Mouse (Mus musculus) neural tube, embryonic 14.5 days (tissue): ENCODE data around the gene Igsf21. TPM values are rescaled to one million over a fixed set of nuclear protein-coding genes. Genes with fewer than 3 reads are reported as not detected.

Experiments
- ATAC-seq: fragments of 200-750 bp; cut with Nextera tagmentation; 2 replicates; pipeline ENCODE4 v1.8.0; 2017; ENCODE audit warnings: low read depth, mild to moderate bottlenecking, moderate TSS enrichment, moderate library complexity
- H3K27ac ChIP-seq: fragments of 300-500 bp; sonication (generic); 2 replicates; pipeline ENCODE4 v1.5.1; 2014; ENCODE audit warnings: low read depth, mild to moderate bottlenecking, control low read depth, low read length, moderate library complexity, mixed read lengths
- H3K27me3 ChIP-seq: fragments of 300-500 bp; sonication (generic); 2 replicates; pipeline ENCODE4 v1.6.1; 2014; ENCODE audit warnings: low read length; ENCODE audit not compliant: control insufficient read depth, insufficient read depth
- H3K36me3 ChIP-seq: fragments of 300-500 bp; sonication (generic); 2 replicates; pipeline ENCODE4 v1.6.1; 2014; ENCODE audit warnings: low read length, mixed read lengths; ENCODE audit not compliant: control insufficient read depth, insufficient read depth
- H3K4me1 ChIP-seq: fragments of 300-500 bp; sonication (generic); 2 replicates; pipeline ENCODE4 v1.6.1; 2014; ENCODE audit warnings: low read length; ENCODE audit not compliant: control insufficient read depth, insufficient read depth
- H3K4me2 ChIP-seq: fragments of 300-500 bp; sonication (generic); 2 replicates; pipeline ENCODE4 v1.6.1; 2014; ENCODE audit warnings: mild to moderate bottlenecking, low read depth, low read length, control low read depth
- H3K4me3 ChIP-seq: fragments of 300-500 bp; sonication (generic); 2 replicates; pipeline ENCODE4 v1.5.1; 2014; ENCODE audit warnings: low read depth, low read length, control low read depth, mixed read lengths
- H3K9ac ChIP-seq: fragments of 300-500 bp; sonication (generic); replicated peaks from 2 replicates; pipeline ENCODE4 v1.6.1; 2014; ENCODE audit warnings: low read depth, mild to moderate bottlenecking, control low read depth, low read length, mixed read lengths
- H3K9me3 ChIP-seq: fragments of 300-500 bp; sonication (generic); 2 replicates; pipeline ENCODE4 v1.6.1; 2016; ENCODE audit warnings: low read length; ENCODE audit not compliant: control insufficient read depth
- WGBS: fragments of 180-500 bp; shearing (Covaris S2); extraction: QIAGEN DNeasy Blood & Tissue Kit; methylation state at CpG from one replicate; pipeline ENCODE4 v1.1.7; 2014; 5-methylcytosine and 5-hydroxymethylcytosine counted together
- polyA plus RNA-seq: library from polyadenylated mRNA; unstranded; fragments of >200 nt; fragmentation: Nextera tagmentation; extraction: Ambion mirVana; gene quantifications from 2 replicates; pipeline ENCODE4 v1.2.1, GENCODE M21; 2014

The Igsf21 gene
- polyA plus RNA-seq, 1 experiment from 2014 or later: 95.1 TPM

GRCm38 (mm10) chr4:140243231-140243630, 3.4 kb downstream of the Igsf21 start:
- no peak overlapping the region for H3K9ac ChIP-seq
- peak overlapping the region; percentile 69; the same call in 1 of the 2 replicates for H3K4me2 ChIP-seq
- H3K36me3 ChIP-seq: no peaks in the 10 kb centered on the region
- H3K27me3 ChIP-seq: peaks cover 12% of the 10 kb centered on the region
- no peak for ATAC-seq
- H3K4me3 ChIP-seq: no peak overlapping the region
- H3K9me3 ChIP-seq: no peaks in the 10 kb centered on the region
- H3K4me1 ChIP-seq: peaks cover 28% of the 10 kb centered on the region
- whole genome bisulfite sequencing: 21% methylated on average over 16 of the region's 16 CpGs
- no peak overlapping the region for H3K27ac ChIP-seq

DNA sequence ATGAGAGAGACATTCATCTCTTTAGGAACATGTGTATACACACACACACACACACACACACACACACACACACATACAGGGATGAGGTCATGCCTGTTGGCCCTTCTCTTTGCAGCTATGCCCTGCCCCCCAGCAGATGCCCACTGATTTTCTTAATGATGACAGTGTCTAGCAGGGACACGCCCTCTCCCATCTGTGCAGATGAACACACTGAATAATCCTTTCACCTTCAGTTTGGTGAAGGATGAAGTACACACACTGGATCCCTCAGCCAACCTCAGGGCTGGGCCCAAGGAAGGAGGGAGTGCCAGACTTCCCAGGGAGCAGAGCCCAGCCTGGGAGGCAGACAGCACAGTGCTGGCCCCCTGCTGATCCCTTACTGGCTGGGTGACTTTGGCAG, 4.3 kb downstream of the Igsf21 start:
- Histone ChIP-seq H3K9me3 (no peaks in the 10 kb centered on the region), H3K36me3 (no peaks in the 10 kb centered on the region), H3K9ac (no peak overlapping the region), H3K4me1 (peaks cover 30% of the 10 kb centered on the region), H3K4me2 (no peak overlapping the region), H3K27ac (no peak overlapping the region), H3K27me3 (peaks cover 6% of the 10 kb centered on the region; the same call in 1 of the 2 replicates), H3K4me3 (no peak overlapping the region)
- 33% methylated on average over 1 of the region's 1 CpGs for WGBS
- ATAC-seq: no peak

- H3K9ac ChIP-seq: peak overlapping the region; percentile 32; the same call in 1 of the 2 replicates
- H3K4me2 ChIP-seq: no peak overlapping the region
- H3K4me1 ChIP-seq: peaks cover 14% of the 10 kb centered on the region
- 10% methylated on average over 10 of the region's 10 CpGs for WGBS
- no peak overlapping the region for H3K27ac ChIP-seq
- ATAC-seq: 0 out of 2 replicates have a peak, but pooled peaks have one; percentile 41
- no peaks in the 10 kb centered on the region for H3K9me3 ChIP-seq
- H3K4me3 ChIP-seq: no peak overlapping the region
- H3K36me3 ChIP-seq: no peaks in the 10 kb centered on the region
- no peaks in the 10 kb centered on the region for H3K27me3 ChIP-seq
These were observed 9.3 kb downstream of the Igsf21 start for GRCm38 (mm10) chr4:140237305-140237741.

DNA sequence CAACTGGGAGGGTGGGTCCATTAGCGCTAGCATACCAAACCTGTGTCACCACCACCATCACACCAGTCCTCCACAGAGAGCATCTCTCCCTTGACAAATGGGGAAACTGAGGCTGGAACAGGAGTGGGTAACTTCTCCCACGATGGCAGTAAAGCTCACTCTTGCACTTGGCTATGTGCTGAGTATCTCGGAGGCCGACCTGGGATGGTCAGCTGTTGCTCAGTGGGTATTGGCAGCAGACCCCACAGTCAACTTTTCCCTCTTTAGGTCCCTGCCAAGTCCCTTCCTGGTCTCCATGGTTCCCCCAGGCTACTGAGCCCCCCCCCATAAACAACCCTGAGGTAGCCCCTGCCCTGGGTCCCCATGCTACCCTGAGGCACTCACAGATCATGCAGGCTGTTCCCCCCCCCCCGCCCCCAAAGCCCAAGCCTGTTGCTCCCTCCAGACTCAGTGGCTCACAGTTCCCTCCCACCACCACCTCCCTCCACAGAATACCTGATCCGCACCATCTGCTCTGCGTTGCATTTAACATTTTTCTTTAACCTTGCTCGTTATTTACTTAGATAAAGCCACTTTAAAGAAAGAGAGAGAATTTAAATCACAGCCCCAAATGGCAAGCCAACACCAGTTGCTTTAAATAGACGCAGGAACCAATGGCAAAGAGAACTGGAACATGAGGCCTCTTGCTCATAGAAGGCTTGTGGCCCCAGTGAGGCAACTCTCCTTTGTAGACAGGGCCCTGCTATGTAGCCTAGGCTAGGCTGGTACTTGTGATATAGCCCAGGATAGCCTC, 11.0 kb downstream of the Igsf21 start:
- ATAC-seq: no peak
- Histone ChIP-seq H3K36me3 (no peaks in the 10 kb centered on the region), H3K4me1 (peaks cover 14% of the 10 kb centered on the region), H3K9ac (no peak overlapping the region), H3K4me3 (no peak overlapping the region), H3K4me2 (no peak overlapping the region), H3K27me3 (no peaks in the 10 kb centered on the region), H3K27ac (no peak overlapping the region), H3K9me3 (no peaks in the 10 kb centered on the region)
- 73% methylated on average over 9 of the region's 9 CpGs for WGBS

DNA sequence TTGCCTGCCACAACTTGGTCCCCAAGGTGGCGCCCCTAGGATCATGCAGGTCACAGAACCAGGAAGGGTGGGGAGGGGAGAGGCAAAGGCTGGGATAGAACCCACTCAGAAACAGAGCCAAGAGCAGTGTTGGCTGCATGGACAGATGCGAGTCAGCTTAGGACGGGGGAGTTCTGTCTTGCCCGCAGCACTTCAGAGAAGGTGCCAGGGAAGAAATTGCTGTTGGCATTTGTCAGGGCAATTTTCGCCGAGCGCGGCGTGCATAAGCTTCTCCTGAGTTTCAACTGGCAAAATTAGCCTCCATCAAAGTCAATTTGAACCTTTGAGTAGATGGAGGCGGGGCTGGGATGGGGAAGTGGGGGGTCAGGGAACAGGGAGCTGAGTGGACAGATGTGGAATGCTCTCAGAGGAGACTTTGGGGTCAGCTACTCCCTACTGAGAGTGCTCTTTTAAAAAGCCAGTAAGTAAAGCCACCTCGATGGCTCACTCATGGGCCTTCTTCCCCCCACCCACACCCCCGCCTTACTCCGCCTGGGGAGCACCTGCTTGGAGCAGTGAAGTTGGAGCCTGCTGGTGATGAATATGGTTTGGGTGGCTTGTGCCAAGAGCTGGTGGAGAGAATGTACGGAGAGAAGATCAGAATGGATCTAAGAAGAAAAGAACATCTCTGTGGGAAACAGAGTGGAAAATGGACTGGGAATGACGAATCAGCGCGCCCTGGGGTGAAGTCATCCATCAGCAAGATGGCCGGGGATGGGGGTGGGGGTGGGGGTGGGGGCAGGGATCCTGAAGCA, 12.0 kb downstream of the Igsf21 start:
- Histone ChIP-seq H3K9me3 (no peaks in the 10 kb centered on the region), H3K4me1 (peaks cover 17% of the 10 kb centered on the region), H3K4me3 (no peak overlapping the region), H3K4me2 (no peak overlapping the region), H3K27ac (no peak overlapping the region), H3K27me3 (no peaks in the 10 kb centered on the region), H3K9ac (no peak overlapping the region), H3K36me3 (no peaks in the 10 kb centered on the region)
- no peak for ATAC-seq
- 60% methylated on average over 18 of the region's 18 CpGs for WGBS

GRCm38 (mm10) chr4:140227837-140228236, 18.7 kb downstream of the Igsf21 start:
- ATAC-seq: no peak
- no peaks in the 10 kb centered on the region for H3K9me3 ChIP-seq
- H3K4me3 ChIP-seq: no peak overlapping the region
- WGBS: 44% methylated on average over 6 of the region's 7 CpGs
- H3K9ac ChIP-seq: no peak overlapping the region
- H3K36me3 ChIP-seq: no peaks in the 10 kb centered on the region
- no peak overlapping the region for H3K27ac ChIP-seq
- H3K4me2 ChIP-seq: no peak overlapping the region
- H3K4me1 ChIP-seq: peaks cover 25% of the 10 kb centered on the region
- no peaks in the 10 kb centered on the region for H3K27me3 ChIP-seq

DNA sequence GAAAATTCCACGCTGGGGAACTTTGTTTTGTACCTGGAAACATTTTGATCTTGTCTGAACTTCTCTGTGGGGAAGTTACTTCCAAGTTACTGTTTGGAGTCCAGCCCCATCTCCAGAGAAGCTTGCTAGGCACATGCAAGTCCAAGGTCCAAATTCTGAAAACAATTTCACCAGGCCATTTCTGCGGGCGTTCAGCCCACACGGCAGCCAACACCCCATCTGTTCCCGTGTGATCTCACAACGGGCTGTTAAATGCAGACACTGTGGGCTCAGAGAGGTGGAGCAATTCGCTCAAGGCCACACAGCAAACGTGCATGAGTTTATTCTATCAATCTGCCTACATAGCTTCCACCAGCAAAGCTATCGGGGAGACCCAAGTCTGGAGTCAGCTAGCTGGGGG, 21.4 kb downstream of the Igsf21 start:
- Histone ChIP-seq H3K4me1 (peaks cover 39% of the 10 kb centered on the region), H3K27ac (no peak overlapping the region), H3K27me3 (no peaks in the 10 kb centered on the region), H3K36me3 (no peaks in the 10 kb centered on the region), H3K9me3 (no peaks in the 10 kb centered on the region), H3K4me3 (no peak overlapping the region), H3K9ac (no peak overlapping the region), H3K4me2 (no peak overlapping the region)
- 76% methylated on average over 9 of the region's 9 CpGs for WGBS
- ATAC-seq: no peak

GRCm38 (mm10) chr4:140224451-140224850, 22.1 kb downstream of the Igsf21 start:
- H3K4me2 ChIP-seq: no peak overlapping the region
- peaks cover 38% of the 10 kb centered on the region for H3K4me1 ChIP-seq
- H3K36me3 ChIP-seq: no peaks in the 10 kb centered on the region
- no peak overlapping the region for H3K4me3 ChIP-seq
- H3K27ac ChIP-seq: no peak overlapping the region
- H3K27me3 ChIP-seq: no peaks in the 10 kb centered on the region
- no peak for ATAC-seq
- H3K9ac ChIP-seq: no peak overlapping the region
- H3K9me3 ChIP-seq: no peaks in the 10 kb centered on the region
- 69% methylated on average over 7 of the region's 7 CpGs for WGBS

DNA sequence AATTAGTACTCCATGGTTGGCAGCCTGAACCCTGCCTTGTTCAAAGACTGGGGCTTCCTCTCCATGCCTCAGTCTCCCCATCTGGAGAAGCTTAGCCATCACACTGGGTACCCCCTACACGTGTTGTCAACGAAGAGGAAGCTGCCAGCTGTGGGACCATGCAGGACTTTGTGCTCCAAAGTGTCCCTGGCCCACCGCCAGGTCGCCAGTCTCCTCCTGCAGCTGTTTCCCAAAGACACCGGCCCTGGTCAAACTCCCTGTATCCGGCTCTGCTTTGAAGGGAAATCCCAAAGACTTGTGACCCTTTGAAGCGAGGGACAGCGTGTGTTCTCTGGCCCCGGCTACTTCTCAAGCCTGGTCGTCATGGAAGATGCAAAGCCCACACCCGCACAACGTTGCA, 23.5 kb downstream of the Igsf21 start:
- no peaks in the 10 kb centered on the region for H3K27me3 ChIP-seq
- ATAC-seq: no peak
- no peak overlapping the region for H3K9ac ChIP-seq
- WGBS: 49% methylated on average over 12 of the region's 12 CpGs
- no peak overlapping the region for H3K27ac ChIP-seq
- no peaks in the 10 kb centered on the region for H3K9me3 ChIP-seq
- no peak overlapping the region for H3K4me2 ChIP-seq
- peaks cover 38% of the 10 kb centered on the region for H3K4me1 ChIP-seq
- H3K4me3 ChIP-seq: no peak overlapping the region
- H3K36me3 ChIP-seq: no peaks in the 10 kb centered on the region
